ENCODE assay signal across 12 mouse cellular contexts in the genomic region with DNA sequence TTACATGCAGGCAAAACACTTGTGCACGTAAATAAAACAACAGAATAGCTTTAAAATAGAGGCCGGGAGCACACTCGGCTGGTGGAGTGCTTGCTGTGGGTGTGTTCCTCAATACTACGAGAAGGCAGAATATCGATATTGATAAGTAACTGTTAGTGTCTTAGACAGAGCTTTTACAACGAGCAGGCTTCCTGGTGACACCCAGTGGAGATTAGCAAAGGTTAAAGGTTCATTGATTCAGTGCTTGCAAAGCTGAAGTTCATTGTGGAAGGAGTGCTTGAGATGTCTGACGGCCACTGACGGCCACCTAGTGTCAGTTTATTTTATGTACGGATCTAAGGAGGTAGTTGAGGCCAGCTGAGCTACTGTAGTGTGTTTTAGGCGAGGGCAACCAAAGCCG. TPM values are rescaled to one million over a fixed set of nuclear protein-coding genes. Genes with fewer than 3 reads are reported as not detected.
DNase-seq lines count a peak whose midpoint lies in the region; ATAC-seq and TF ChIP-seq lines count a peak whose summit lies in the region.
"Had no signal": no experiment of that assay in that cellular context is flagged by ENCODE, and none has a peak within 500 bp of the region (broad histone marks: within the 10 kb centered on the region; RNA-seq: fewer than 3 reads in every experiment).

No protein-coding gene starts in this region.

- no peak overlapping the region; the same call in 1 of the 2 replicates for H3K27ac ChIP-seq in heart, embryonic 16.5 days (ENCODE audit: low read length)
- no peak overlapping the region for H3K27ac ChIP-seq in heart, embryonic 12.5 days (ENCODE audit: poor library complexity, severe bottlenecking)
- peak overlapping the region; percentile 64; the same call in 1 of the 2 replicates for H3K27ac ChIP-seq in embryonic facial prominence, embryonic 12.5 days
- H3K27ac ChIP-seq in liver, embryonic 14.5 days: peak overlapping the region; percentile 79
- H3K27ac ChIP-seq: hindbrain, embryonic 15.5 days; midbrain, embryonic 12.5 days had no signal

- WGBS in heart, embryonic 16.5 days: 38% methylated on average over 11 of the region's 11 CpGs
- 34% methylated on average over 11 of the region's 11 CpGs for WGBS in heart, embryonic 12.5 days
- 46% methylated on average over 11 of the region's 11 CpGs for WGBS in embryonic facial prominence, embryonic 12.5 days
- WGBS in liver, embryonic 14.5 days (ENCODE audit: insufficient replicate concordance): 15% methylated on average over 11 of the region's 11 CpGs

- TF ChIP-seq CTCF in E14TG2a.4 (conservative IDR thresholded peaks at IDR 0.05; ENCODE audit: low read length): no peak
- TF ChIP-seq CTCF in liver, embryonic 14.5 days (IDR thresholded peaks at IDR 0.05; ENCODE audit: low read depth): peak; percentile 35; the same call in 1 of the 2 replicates

- no peaks in the 10 kb centered on the region for H3K27me3 ChIP-seq in heart, embryonic 16.5 days (ENCODE audit: control insufficient read depth, insufficient read depth, low read length)
- no peaks in the 10 kb centered on the region for H3K27me3 ChIP-seq in heart, embryonic 12.5 days (replicated peaks)
- no peaks in the 10 kb centered on the region for H3K27me3 ChIP-seq in E14TG2a.4 (ENCODE audit: insufficient read depth, low read length)
- H3K27me3 ChIP-seq in embryonic facial prominence, embryonic 12.5 days: no peaks in the 10 kb centered on the region
- no peaks in the 10 kb centered on the region for H3K27me3 ChIP-seq in liver, embryonic 14.5 days (ENCODE audit: control insufficient read depth, insufficient read depth, low read length)
- H3K27me3 ChIP-seq: hindbrain, embryonic 15.5 days; midbrain, embryonic 12.5 days had no signal

- H3K4me1 ChIP-seq in heart, embryonic 16.5 days (ENCODE audit: control insufficient read depth, insufficient read depth, low read length): peaks cover 10% of the 10 kb centered on the region
- peaks cover 28% of the 10 kb centered on the region for H3K4me1 ChIP-seq in heart, embryonic 12.5 days (replicated peaks)
- peaks cover 96% of the 10 kb centered on the region for H3K4me1 ChIP-seq in E14TG2a.4 (replicated peaks; ENCODE audit: low read depth, low read length)
- H3K4me1 ChIP-seq in embryonic facial prominence, embryonic 12.5 days: peaks cover 27% of the 10 kb centered on the region
- peaks cover 52 to 64% of the 10 kb centered on the region in 2 experiments for H3K4me1 ChIP-seq in liver, embryonic 14.5 days (replicated peaks; ENCODE audit: control insufficient read depth in 2 of 2, insufficient read depth in 2 of 2, low read length in 1 of 2)

- no peak for ATAC-seq in heart, embryonic 16.5 days (replicated peaks; ENCODE audit: extremely low read depth, insufficient read depth, low FRiP score)
- no peak for ATAC-seq in heart, embryonic 12.5 days (ENCODE audit: insufficient number of reproducible peaks, low FRiP score)
- 0 out of 2 replicates have a peak, but pooled peaks have one; percentile 28 for ATAC-seq in embryonic facial prominence, embryonic 12.5 days (ENCODE audit: insufficient number of reproducible peaks, insufficient read depth, low FRiP score, low TSS enrichment)
- no peak for ATAC-seq in liver, embryonic 14.5 days (ENCODE audit: insufficient read depth)

- TF ChIP-seq EP300 in liver, embryonic 14.5 days (IDR thresholded peaks at IDR 0.05; ENCODE audit: low read depth): no peak

- no peaks in the 10 kb centered on the region for H3K36me3 ChIP-seq in heart, embryonic 16.5 days (ENCODE audit: control insufficient read depth, insufficient read depth)
- peaks cover 5% of the 10 kb centered on the region; the same call in 1 of the 2 replicates for H3K36me3 ChIP-seq in heart, embryonic 12.5 days
- H3K36me3 ChIP-seq in E14TG2a.4 (ENCODE audit: insufficient read depth, low read length): peaks cover 45% of the 10 kb centered on the region
- H3K36me3 ChIP-seq in embryonic facial prominence, embryonic 12.5 days: no peaks in the 10 kb centered on the region
- no peaks in the 10 kb centered on the region; the same call in 1 of the 2 replicates for H3K36me3 ChIP-seq in liver, embryonic 14.5 days (replicated peaks; ENCODE audit: control insufficient read depth, insufficient read depth, low read depth)
- H3K36me3 ChIP-seq: hindbrain, embryonic 15.5 days; midbrain, embryonic 12.5 days had no signal

- DNase-seq in liver, embryonic 14.5 days (ENCODE audit: low read depth in 3 of 3, low spot score in 3 of 3): no peak
- DNase-seq in ovary, postnatal 36 days (ENCODE audit: low spot score): no peak
- no peak for DNase-seq in ovary, postnatal 14 days (ENCODE audit: low spot score)
- no peak for DNase-seq in ovary, postnatal 10 days (ENCODE audit: low spot score)
- DNase-seq: gastrocnemius, postnatal 14 days; lung, adult 2 months had no signal

- H3K4me2 ChIP-seq in heart, embryonic 16.5 days (ENCODE audit: low read depth, low read length): no peak overlapping the region
- no peak overlapping the region for H3K4me2 ChIP-seq in heart, embryonic 12.5 days
- no peak overlapping the region for H3K4me2 ChIP-seq in embryonic facial prominence, embryonic 12.5 days (replicated peaks)
- peak overlapping the region; percentile 49 for H3K4me2 ChIP-seq in liver, embryonic 14.5 days (ENCODE audit: low read depth)
- H3K4me2 ChIP-seq: hindbrain, embryonic 15.5 days; midbrain, embryonic 12.5 days had no signal

- H3K9ac ChIP-seq in heart, embryonic 16.5 days (ENCODE audit: low read length): peak overlapping the region; percentile 12; the same call in 1 of the 2 replicates
- no peak overlapping the region for H3K9ac ChIP-seq in heart, embryonic 12.5 days
- no peak overlapping the region for H3K9ac ChIP-seq in embryonic facial prominence, embryonic 12.5 days
- H3K9ac ChIP-seq in liver, embryonic 14.5 days (replicated peaks): peak overlapping the region; percentile 46
- H3K9ac ChIP-seq: hindbrain, embryonic 15.5 days; midbrain, embryonic 12.5 days had no signal

- no peaks in the 10 kb centered on the region for H3K9me3 ChIP-seq in heart, embryonic 16.5 days (replicated peaks; ENCODE audit: control insufficient read depth, low read length)
- no peaks in the 10 kb centered on the region for H3K9me3 ChIP-seq in heart, embryonic 12.5 days (replicated peaks)
- no peaks in the 10 kb centered on the region for H3K9me3 ChIP-seq in E14TG2a.4 (ENCODE audit: low read length)
- no peaks in the 10 kb centered on the region for H3K9me3 ChIP-seq in embryonic facial prominence, embryonic 12.5 days
- no peaks in the 10 kb centered on the region for H3K9me3 ChIP-seq in liver, embryonic 14.5 days (ENCODE audit: control insufficient read depth, low read length)
- H3K9me3 ChIP-seq: hindbrain, embryonic 15.5 days; midbrain, embryonic 12.5 days had no signal

- no peak overlapping the region for H3K4me3 ChIP-seq in heart, embryonic 16.5 days (ENCODE audit: low read length)
- H3K4me3 ChIP-seq in heart, embryonic 12.5 days: no peak overlapping the region
- peak overlapping the region; percentile 35; the same call in 1 of the 2 replicates for H3K4me3 ChIP-seq in E14TG2a.4 (replicated peaks; ENCODE audit: low read length)
- H3K4me3 ChIP-seq in embryonic facial prominence, embryonic 12.5 days: no peak overlapping the region
- peak overlapping the region in 1 of 2 experiments; percentile 26; a peak in 1 of 4 replicates for H3K4me3 ChIP-seq in liver, embryonic 14.5 days (ENCODE audit: insufficient read depth in 1 of 2, low read depth in 2 of 2, low read length in 2 of 2)
- H3K4me3 ChIP-seq: hindbrain, embryonic 15.5 days; midbrain, embryonic 12.5 days had no signal

RNA-seq across cellular contexts. Expression of a gene that starts 11.4 kb away (rescaled TPM):
- polyA plus RNA-seq in heart, embryonic 16.5 days (2015; fragmentation: Nextera tagmentation; extraction: Ambion mirVana): 12.8 and 14.5 TPM in 2 replicates
- polyA plus RNA-seq in heart, embryonic 12.5 days (2016; fragmentation: Nextera tagmentation; extraction: Ambion mirVana): 18.2 and 20.0 TPM in 2 replicates
- polyA plus RNA-seq in embryonic facial prominence, embryonic 12.5 days (2016; fragmentation: Nextera tagmentation; extraction: Ambion mirVana): 31.6 and 32.1 TPM in 2 replicates
- 7.5 and 8.3 TPM in 2 replicates for polyA plus RNA-seq in liver, embryonic 14.5 days (2012; rRNA removed)
- polyA plus RNA-seq in liver, embryonic 14.5 days (2014; fragmentation: Nextera tagmentation; extraction: Ambion mirVana): 17.6 and 20.6 TPM in 2 replicates

RNA-seq across cellular contexts. Expression of a gene that starts 19.5 kb away (rescaled TPM):
- polyA plus RNA-seq in heart, embryonic 16.5 days (2015; fragmentation: Nextera tagmentation; extraction: Ambion mirVana): 29.5 and 33.9 TPM in 2 replicates
- 32.9 and 33.4 TPM in 2 replicates for polyA plus RNA-seq in heart, embryonic 12.5 days (2016; fragmentation: Nextera tagmentation; extraction: Ambion mirVana)
- 35.2 and 37.6 TPM in 2 replicates for polyA plus RNA-seq in embryonic facial prominence, embryonic 12.5 days (2016; fragmentation: Nextera tagmentation; extraction: Ambion mirVana)
- 13.3 and 14.2 TPM in 2 replicates for polyA plus RNA-seq in liver, embryonic 14.5 days (2012; rRNA removed)
- polyA plus RNA-seq in liver, embryonic 14.5 days (2014; fragmentation: Nextera tagmentation; extraction: Ambion mirVana): 14.3 and 17.2 TPM in 2 replicates

RNA-seq across cellular contexts. Expression of a gene that starts 54.7 kb away (rescaled TPM):
- polyA plus RNA-seq in heart, embryonic 16.5 days (2015; fragmentation: Nextera tagmentation; extraction: Ambion mirVana): 2.4 and 3.6 TPM in 2 replicates
- polyA plus RNA-seq in heart, embryonic 12.5 days (2016; fragmentation: Nextera tagmentation; extraction: Ambion mirVana): 2.0 and 2.3 TPM in 2 replicates
- polyA plus RNA-seq in embryonic facial prominence, embryonic 12.5 days (2016; fragmentation: Nextera tagmentation; extraction: Ambion mirVana): 7.6 and 8.6 TPM in 2 replicates
- 0.78 and 0.87 TPM in 2 replicates for polyA plus RNA-seq in liver, embryonic 14.5 days (2012; rRNA removed)
- 0.56 and 1.2 TPM in 2 replicates for polyA plus RNA-seq in liver, embryonic 14.5 days (2014; fragmentation: Nextera tagmentation; extraction: Ambion mirVana)

Comparison
In these comparisons a context has a peak if more than half of its experiments do, and no peak if none do; other contexts are left out.
1. H3K9ac ChIP-seq: peak in heart, embryonic 16.5 days (single experiment) and liver, embryonic 14.5 days (single experiment); none in heart, embryonic 12.5 days (single experiment) and embryonic facial prominence, embryonic 12.5 days (single experiment).
2. H3K27ac ChIP-seq: peak in embryonic facial prominence, embryonic 12.5 days (single experiment) and liver, embryonic 14.5 days (single experiment); none in heart, embryonic 16.5 days (single experiment) and heart, embryonic 12.5 days (single experiment).